Mouse (Mus musculus) stomach, postnatal 0 days (tissue): Measurements from ENCODE around the gene Dner.

Experiments
- CTCF ChIP-seq: IDR thresholded peaks from 2 replicates; pipeline ENCODE4 v1.5.1; 2016; ENCODE audit warnings: antibody characterized with exemption, low read depth, mild to moderate bottlenecking, moderate library complexity
- EP300 ChIP-seq: optimal IDR thresholded peaks from 2 replicates; pipeline ENCODE3; 2016; ENCODE audit warnings: antibody characterized with exemption

DNA sequence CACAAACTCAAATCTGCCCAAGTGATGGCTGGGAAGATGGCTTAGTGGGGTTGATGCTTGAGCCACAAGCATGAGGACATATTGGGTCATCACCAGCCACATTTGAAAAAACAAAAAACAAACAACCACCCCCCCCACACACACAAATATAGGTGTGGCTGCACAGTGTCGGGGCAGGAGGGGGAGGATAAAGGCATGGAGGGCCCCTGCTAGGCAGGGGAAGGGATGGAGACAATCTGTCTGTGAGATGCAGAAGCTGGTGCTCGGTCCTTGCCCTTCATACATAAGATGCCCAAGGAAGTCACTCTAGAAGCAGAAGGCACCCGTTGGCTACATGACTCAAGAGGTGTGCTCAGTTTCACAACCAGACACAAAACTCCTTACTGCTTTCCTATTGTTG, 25.9 kb upstream of the Dner start:
- TF ChIP-seq CTCF (no peak), EP300 (no peak)
